Mouse (Mus musculus): ENCODE data around the gene Esrrb. TPM values are rescaled to one million over a fixed set of nuclear protein-coding genes. Genes with fewer than 3 reads are reported as not detected.
A peak's percentile ranks its signal among the peaks of the same experiment; 100 is the strongest.

Esrrb gene
- polyA plus RNA-seq, 1 experiment from 2014 or later, result 0.77 TPM

DNA sequence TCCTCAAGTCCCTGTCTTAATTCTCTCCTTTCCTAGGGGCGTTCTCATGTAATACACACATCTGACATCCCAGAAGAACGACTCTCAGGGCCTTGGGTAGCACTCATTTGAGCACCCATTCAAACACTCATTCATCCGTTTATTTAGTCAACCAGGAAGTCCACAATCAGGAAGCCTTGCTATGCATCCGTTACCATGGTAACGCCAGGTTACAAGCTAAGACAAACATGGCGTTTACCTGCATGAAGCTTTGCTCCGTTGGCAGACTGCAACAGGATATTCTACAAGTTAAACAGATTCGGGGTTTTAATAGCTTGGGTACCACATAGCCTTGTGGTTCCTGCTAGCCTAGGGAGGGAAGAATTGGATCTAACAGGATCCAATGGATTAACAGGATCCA, 1.0 kb upstream of the Esrrb start:
- Histone ChIP-seq H3K9me3 (ENCODE audit: low read length) (no peaks in the 10 kb centered on the region), H3K4me1 (ENCODE audit: insufficient read depth, low read length) (no peaks in the 10 kb centered on the region)
- no peak for ATAC-seq (ENCODE audit: low FRiP score, low TSS enrichment)

DNA sequence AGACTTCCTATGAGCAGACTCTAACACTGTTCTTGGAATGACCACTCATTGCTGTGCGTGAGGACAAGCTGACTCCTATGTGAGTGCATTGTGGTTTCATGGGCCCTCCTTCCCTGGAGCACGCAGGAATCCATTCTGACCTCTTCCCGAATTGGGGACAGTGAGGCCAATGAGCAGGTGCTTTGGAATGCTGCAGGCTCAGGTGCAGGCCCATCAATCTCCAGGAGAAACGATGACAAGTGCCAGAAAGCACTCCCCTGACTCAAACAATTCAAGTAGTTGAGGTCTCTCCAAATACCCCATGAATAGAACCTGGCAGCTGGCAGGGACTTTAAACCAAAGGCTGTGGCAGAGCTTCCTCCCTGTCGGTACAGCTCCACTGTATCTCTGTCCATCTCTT, 3.4 kb downstream of the Esrrb start:
- ATAC-seq (ENCODE audit: low FRiP score, low TSS enrichment), result no peak

More for the DNA sequence above, 1.0 kb upstream of the Esrrb start:
- Histone ChIP-seq H3K4me2 (replicated peaks; ENCODE audit: low read depth, low read length) (no peak overlapping the region), H3K4me3 (ENCODE audit: low read length) (no peak overlapping the region), H3K27me3 (ENCODE audit: insufficient read depth, low read length) (no peaks in the 10 kb centered on the region), H3K9ac (replicated peaks; ENCODE audit: low read length) (no peak overlapping the region), H3K36me3 (ENCODE audit: insufficient read depth, low read length) (no peaks in the 10 kb centered on the region), H3K27ac (ENCODE audit: low read length) (no peak overlapping the region)
- WGBS, result 83% methylated on average over 8 of the region's 8 CpGs

GRCm38 (mm10) chr12:86364756-86365155, 3.8 kb downstream of the Esrrb start:
- WGBS, result 19% methylated on average over 5 of the region's 5 CpGs
- H3K27ac ChIP-seq (ENCODE audit: low read length), result no peak overlapping the region
- no peaks in the 10 kb centered on the region for H3K36me3 ChIP-seq (ENCODE audit: insufficient read depth, low read length)
- H3K9ac ChIP-seq (replicated peaks; ENCODE audit: low read length), result no peak overlapping the region
- no peak for ATAC-seq (ENCODE audit: low FRiP score, low TSS enrichment)
- no peak overlapping the region for H3K4me3 ChIP-seq (ENCODE audit: low read length)
- no peaks in the 10 kb centered on the region for H3K4me1 ChIP-seq (ENCODE audit: insufficient read depth, low read length)
- H3K27me3 ChIP-seq (ENCODE audit: insufficient read depth, low read length), result peaks cover 5% of the 10 kb centered on the region; the same call in 1 of the 2 replicates
- H3K4me2 ChIP-seq (replicated peaks; ENCODE audit: low read depth, low read length), result no peak overlapping the region
- no peaks in the 10 kb centered on the region for H3K9me3 ChIP-seq (ENCODE audit: low read length)

More for the DNA sequence above, 3.4 kb downstream of the Esrrb start:
- Histone ChIP-seq H3K9me3 (ENCODE audit: low read length) (no peaks in the 10 kb centered on the region), H3K9ac (replicated peaks; ENCODE audit: low read length) (no peak overlapping the region), H3K4me1 (ENCODE audit: insufficient read depth, low read length) (no peaks in the 10 kb centered on the region), H3K4me3 (ENCODE audit: low read length) (no peak overlapping the region), H3K36me3 (ENCODE audit: insufficient read depth, low read length) (no peaks in the 10 kb centered on the region), H3K4me2 (replicated peaks; ENCODE audit: low read depth, low read length) (no peak overlapping the region), H3K27me3 (ENCODE audit: insufficient read depth, low read length) (peaks cover 5% of the 10 kb centered on the region; the same call in 1 of the 2 replicates), H3K27ac (ENCODE audit: low read length) (no peak overlapping the region)
- WGBS, result 19% methylated on average over 5 of the region's 5 CpGs

- no peaks in the 10 kb centered on the region for H3K4me1 ChIP-seq (ENCODE audit: insufficient read depth, low read length)
- peaks cover 5% of the 10 kb centered on the region; the same call in 1 of the 2 replicates for H3K27me3 ChIP-seq (ENCODE audit: insufficient read depth, low read length)
- no peak overlapping the region for H3K27ac ChIP-seq (ENCODE audit: low read length)
- peak; percentile 23; the same call in 1 of the 2 replicates for ATAC-seq (ENCODE audit: low FRiP score, low TSS enrichment)
- H3K36me3 ChIP-seq (ENCODE audit: insufficient read depth, low read length), result no peaks in the 10 kb centered on the region
- H3K9ac ChIP-seq (replicated peaks; ENCODE audit: low read length), result no peak overlapping the region
- H3K4me3 ChIP-seq (ENCODE audit: low read length), result no peak overlapping the region
- WGBS, result 61% methylated on average over 17 of the region's 17 CpGs
- no peak overlapping the region for H3K4me2 ChIP-seq (replicated peaks; ENCODE audit: low read depth, low read length)
- H3K9me3 ChIP-seq (ENCODE audit: low read length), result no peaks in the 10 kb centered on the region
Observed at GRCm38 (mm10) chr12:86370611-86371383, 9.9 kb downstream of the Esrrb start.

DNA sequence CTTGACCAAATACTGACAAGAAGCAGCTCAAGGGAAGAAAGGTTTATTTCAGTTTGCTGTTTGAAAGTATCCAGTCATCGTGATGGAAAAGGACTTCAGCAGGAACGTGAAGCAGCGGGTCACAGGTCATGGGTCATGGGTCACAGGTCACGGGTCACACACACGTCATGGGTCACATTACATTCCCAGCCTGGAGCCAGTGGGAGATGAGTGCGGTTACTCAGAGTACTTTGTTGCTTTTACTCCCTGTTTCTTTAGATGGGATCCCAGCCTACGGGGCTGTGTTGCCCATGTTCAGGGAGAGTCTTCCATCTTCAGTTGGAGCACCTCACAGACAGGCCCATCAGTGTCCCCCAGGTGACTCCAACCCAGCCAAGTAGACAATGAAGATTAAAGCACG, 13.4 kb downstream of the Esrrb start:
- Histone ChIP-seq H3K9ac (replicated peaks; ENCODE audit: low read length) (no peak overlapping the region), H3K4me1 (ENCODE audit: insufficient read depth, low read length) (no peaks in the 10 kb centered on the region), H3K4me2 (replicated peaks; ENCODE audit: low read depth, low read length) (no peak overlapping the region), H3K9me3 (ENCODE audit: low read length) (no peaks in the 10 kb centered on the region), H3K27ac (ENCODE audit: low read length) (no peak overlapping the region), H3K4me3 (ENCODE audit: low read length) (no peak overlapping the region), H3K27me3 (ENCODE audit: insufficient read depth, low read length) (peaks cover 11% of the 10 kb centered on the region; the same call in 1 of the 2 replicates), H3K36me3 (ENCODE audit: insufficient read depth, low read length) (no peaks in the 10 kb centered on the region)
- 40% methylated on average over 8 of the region's 8 CpGs for WGBS
- no peak for ATAC-seq (ENCODE audit: low FRiP score, low TSS enrichment)

DNA sequence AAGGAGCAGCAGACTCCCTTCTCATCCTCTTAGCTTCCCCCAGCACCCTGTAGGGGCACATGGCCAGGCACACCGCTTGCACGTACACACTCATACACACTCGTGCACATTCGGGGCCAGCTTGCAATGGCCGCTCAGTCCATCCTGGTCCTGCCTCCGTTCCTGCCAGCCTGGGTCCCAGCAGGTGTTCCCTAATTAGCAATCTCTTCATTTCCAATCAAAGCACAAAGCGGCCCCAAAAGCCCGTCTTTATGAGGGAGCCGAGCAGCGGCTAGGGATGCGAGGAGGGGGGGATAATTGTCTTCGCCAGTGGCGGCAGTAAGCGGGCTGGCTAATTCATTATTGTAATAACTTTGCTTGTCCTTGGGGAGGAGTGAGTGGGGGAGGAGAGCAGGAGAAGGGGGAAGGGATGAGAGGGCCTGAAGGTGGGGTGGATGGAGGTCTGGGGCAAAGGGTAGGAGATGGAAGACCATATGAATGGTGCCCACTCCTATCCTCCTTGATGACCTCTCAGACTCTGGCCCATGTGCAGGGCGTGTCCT, 18.8 kb downstream of the Esrrb start:
- Histone ChIP-seq H3K27ac (ENCODE audit: low read length) (no peak overlapping the region), H3K36me3 (ENCODE audit: insufficient read depth, low read length) (no peaks in the 10 kb centered on the region), H3K9me3 (ENCODE audit: low read length) (no peaks in the 10 kb centered on the region), H3K9ac (replicated peaks; ENCODE audit: low read length) (no peak overlapping the region), H3K4me1 (ENCODE audit: insufficient read depth, low read length) (no peaks in the 10 kb centered on the region), H3K27me3 (ENCODE audit: insufficient read depth, low read length) (peaks cover 23% of the 10 kb centered on the region), H3K4me3 (ENCODE audit: low read length) (no peak overlapping the region), H3K4me2 (replicated peaks; ENCODE audit: low read depth, low read length) (no peak overlapping the region; the same call in 1 of the 2 replicates)
- WGBS, result 4% methylated on average over 15 of the region's 15 CpGs
- ATAC-seq (ENCODE audit: low FRiP score, low TSS enrichment), result 0 out of 2 replicates have a peak, but pooled peaks have one; percentile 15

DNA sequence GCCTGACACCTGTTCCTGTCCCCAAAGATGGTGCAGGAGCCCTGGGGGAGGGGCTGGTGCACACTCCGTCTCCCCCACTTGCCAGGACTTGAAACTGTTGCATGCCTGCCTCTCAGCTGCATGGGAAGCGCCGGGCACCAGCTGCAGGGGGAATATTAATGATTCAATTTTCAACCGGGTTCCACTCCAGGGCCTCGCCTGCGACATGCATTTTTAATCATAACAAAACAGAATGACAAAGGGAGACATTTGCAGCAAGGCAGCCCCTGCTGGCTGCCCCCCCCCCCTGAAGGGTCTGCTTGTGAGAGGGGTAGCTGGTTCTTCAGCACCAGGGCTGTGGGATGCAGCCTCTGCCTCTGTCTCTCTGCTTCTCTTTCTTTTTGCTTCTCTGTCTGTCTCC, 22.9 kb downstream of the Esrrb start:
- H3K4me2 ChIP-seq (replicated peaks; ENCODE audit: low read depth, low read length), result no peak overlapping the region
- WGBS, result 14% methylated on average over 6 of the region's 6 CpGs
- H3K4me3 ChIP-seq (ENCODE audit: low read length), result no peak overlapping the region
- no peaks in the 10 kb centered on the region for H3K36me3 ChIP-seq (ENCODE audit: insufficient read depth, low read length)
- no peak for ATAC-seq (ENCODE audit: low FRiP score, low TSS enrichment)
- H3K4me1 ChIP-seq (ENCODE audit: insufficient read depth, low read length), result no peaks in the 10 kb centered on the region
- H3K27ac ChIP-seq (ENCODE audit: low read length), result no peak overlapping the region
- H3K27me3 ChIP-seq (ENCODE audit: insufficient read depth, low read length), result peaks cover 14% of the 10 kb centered on the region
- H3K9ac ChIP-seq (replicated peaks; ENCODE audit: low read length), result no peak overlapping the region
- no peaks in the 10 kb centered on the region for H3K9me3 ChIP-seq (ENCODE audit: low read length)

DNA sequence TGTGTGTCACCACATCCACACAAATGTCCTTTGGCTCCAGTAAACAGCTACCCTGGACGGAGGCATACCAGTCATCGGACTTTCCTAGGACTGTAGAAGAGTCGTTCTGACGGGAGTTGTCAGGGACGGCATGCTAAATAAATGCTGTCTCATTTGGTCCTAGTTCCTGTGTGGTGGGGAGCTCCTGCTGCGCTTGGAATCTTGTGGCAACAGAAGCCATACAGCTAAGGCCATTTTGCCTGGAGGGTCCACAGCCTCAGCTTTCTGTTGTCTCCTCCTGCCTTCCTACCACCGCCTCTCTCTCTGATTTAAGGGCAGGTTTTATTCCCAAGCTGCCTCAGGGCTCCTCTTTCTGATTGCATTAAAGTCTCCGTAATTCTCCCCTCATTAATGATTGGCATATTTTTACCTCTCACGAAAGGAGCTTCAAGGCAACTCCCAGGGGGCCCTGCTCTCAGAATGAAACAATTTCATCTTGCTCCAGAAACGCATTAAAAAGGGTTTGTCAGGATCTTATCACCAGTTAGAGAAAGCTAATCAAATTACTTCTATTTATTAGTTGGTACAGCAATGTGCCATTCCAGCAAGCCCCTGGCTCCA, 26.9 kb downstream of the Esrrb start:
- no peaks in the 10 kb centered on the region for H3K27me3 ChIP-seq (ENCODE audit: insufficient read depth, low read length)
- ATAC-seq (ENCODE audit: low FRiP score, low TSS enrichment), result no peak
- H3K36me3 ChIP-seq (ENCODE audit: insufficient read depth, low read length), result no peaks in the 10 kb centered on the region
- H3K9ac ChIP-seq (replicated peaks; ENCODE audit: low read length), result no peak overlapping the region
- no peak overlapping the region for H3K4me3 ChIP-seq (ENCODE audit: low read length)
- no peaks in the 10 kb centered on the region for H3K9me3 ChIP-seq (ENCODE audit: low read length)
- H3K27ac ChIP-seq (ENCODE audit: low read length), result no peak overlapping the region
- no peaks in the 10 kb centered on the region for H3K4me1 ChIP-seq (ENCODE audit: insufficient read depth, low read length)
- WGBS, result 58% methylated on average over 10 of the region's 10 CpGs
- H3K4me2 ChIP-seq (replicated peaks; ENCODE audit: low read depth, low read length), result no peak overlapping the region

DNA sequence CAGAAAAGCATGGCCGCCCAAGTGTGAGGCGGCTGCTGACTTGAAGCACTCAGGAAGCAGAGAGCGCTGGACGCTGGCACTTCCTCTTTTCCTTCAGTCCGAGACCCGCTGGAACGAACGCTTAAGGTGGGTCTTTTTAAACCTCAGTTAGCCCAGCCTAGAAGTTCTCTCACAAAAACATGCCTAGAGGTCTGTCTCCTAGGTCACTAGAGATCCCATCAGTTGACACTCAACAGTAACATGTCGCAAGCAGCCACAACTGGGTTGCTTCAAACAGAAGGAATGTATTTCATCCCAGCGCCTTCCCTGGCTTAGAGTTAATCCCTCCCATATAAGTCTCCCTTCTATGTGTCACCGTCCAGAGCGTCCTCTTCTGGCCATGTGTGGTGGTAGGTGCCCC, 33.9 kb downstream of the Esrrb start:
- Histone ChIP-seq H3K27ac (ENCODE audit: low read length) (no peak overlapping the region), H3K4me1 (ENCODE audit: insufficient read depth, low read length) (0 out of 2 replicates have a peak, but pooled peaks cover 7% of the 10 kb centered on the region), H3K4me3 (ENCODE audit: low read length) (no peak overlapping the region), H3K27me3 (ENCODE audit: insufficient read depth, low read length) (no peaks in the 10 kb centered on the region), H3K9me3 (ENCODE audit: low read length) (no peaks in the 10 kb centered on the region), H3K4me2 (replicated peaks; ENCODE audit: low read depth, low read length) (no peak overlapping the region), H3K9ac (replicated peaks; ENCODE audit: low read length) (no peak overlapping the region), H3K36me3 (ENCODE audit: insufficient read depth, low read length) (no peaks in the 10 kb centered on the region)
- ATAC-seq (ENCODE audit: low FRiP score, low TSS enrichment), result no peak
- 92% methylated on average over 12 of the region's 12 CpGs for WGBS

DNA sequence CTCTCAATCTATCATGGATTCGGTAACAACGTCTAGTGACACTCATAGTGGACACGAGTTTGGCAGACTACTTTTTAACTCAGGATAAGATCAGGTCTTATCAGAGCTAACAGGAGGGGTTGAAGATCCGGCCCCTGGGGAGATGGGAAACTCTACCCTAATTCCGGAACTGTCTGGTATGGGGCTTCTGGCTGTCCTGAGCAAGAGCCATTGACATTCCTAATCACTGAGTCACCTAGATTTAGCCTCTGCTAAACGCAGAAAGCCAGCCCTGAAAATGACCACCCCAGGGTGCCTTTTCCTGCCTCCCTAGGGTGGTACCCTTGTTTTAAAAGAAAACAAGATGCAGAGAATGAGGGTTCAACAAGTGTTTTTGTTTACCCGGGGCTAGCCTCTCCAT, 34.4 kb downstream of the Esrrb start:
- H3K9ac ChIP-seq (replicated peaks; ENCODE audit: low read length), result no peak overlapping the region
- no peak overlapping the region for H3K4me2 ChIP-seq (replicated peaks; ENCODE audit: low read depth, low read length)
- H3K36me3 ChIP-seq (ENCODE audit: insufficient read depth, low read length), result no peaks in the 10 kb centered on the region
- H3K27me3 ChIP-seq (ENCODE audit: insufficient read depth, low read length), result no peaks in the 10 kb centered on the region
- H3K4me1 ChIP-seq (ENCODE audit: insufficient read depth, low read length), result 0 out of 2 replicates have a peak, but pooled peaks cover 7% of the 10 kb centered on the region
- ATAC-seq (ENCODE audit: low FRiP score, low TSS enrichment), result no peak
- H3K9me3 ChIP-seq (ENCODE audit: low read length), result no peaks in the 10 kb centered on the region
- WGBS, result 63% methylated on average over 7 of the region's 7 CpGs
- no peak overlapping the region for H3K4me3 ChIP-seq (ENCODE audit: low read length)
- H3K27ac ChIP-seq (ENCODE audit: low read length), result no peak overlapping the region
